Mouse (Mus musculus): Measurements from ENCODE around the gene Acyp1.

DNA sequence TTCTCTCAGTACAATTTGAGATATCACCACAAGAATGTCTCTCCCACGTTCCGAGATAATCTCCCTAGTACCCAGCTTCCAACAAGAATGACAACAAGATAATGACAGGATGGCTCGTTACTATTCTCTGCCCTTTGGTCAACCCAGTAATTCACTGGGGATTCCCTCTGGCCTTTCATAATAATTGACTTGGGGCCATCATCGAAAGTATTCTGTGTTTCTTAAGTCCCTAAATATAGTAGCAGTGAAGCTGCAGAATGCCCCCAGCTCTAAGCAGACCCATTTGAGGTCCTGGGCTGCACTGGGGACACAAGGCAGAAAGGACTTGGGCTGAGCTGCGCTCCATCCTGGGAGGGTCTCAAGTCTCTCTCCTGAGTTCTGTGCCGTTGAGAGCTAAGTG is 4.0 kb upstream of the Acyp1 start:
- TF ChIP-seq CTCF (IDR thresholded peaks at IDR 0.05; ENCODE audit: insufficient read depth, low read depth, low read length) = no peak
- no peak for TF ChIP-seq POLR2A (IDR thresholded peaks at IDR 0.05; ENCODE audit: insufficient read depth, low read depth, low read length)
